ENCODE assay signal across 28 mouse cellular contexts in genomic region chr8:112557376-112557775, GRCm38 (mm10). TPM values are rescaled to one million over a fixed set of nuclear protein-coding genes. Genes with fewer than 3 reads are reported as not detected.
A peak's percentile ranks its signal among the peaks of the same experiment; 100 is the strongest.
DNase-seq lines count a peak whose midpoint lies in the region; ATAC-seq and TF ChIP-seq lines count a peak whose summit lies in the region.
"Had no signal": no experiment of that assay in that cellular context is flagged by ENCODE, and none has a peak within 500 bp of the region (broad histone marks: within the 10 kb centered on the region; RNA-seq: fewer than 3 reads in every experiment).

No protein-coding gene starts in this region.

- no peak overlapping the region for H3K27ac ChIP-seq in cerebellum, adult 2 months (ENCODE audit: insufficient read depth, low read length)
- H3K27ac ChIP-seq: embryonic facial prominence, embryonic 12.5 days; heart, embryonic 13.5 days; hindbrain, embryonic 15.5 days; kidney, embryonic 15.5 days; liver, embryonic 14.5 days; midbrain, embryonic 12.5 days; neural tube, embryonic 13.5 days had no signal

- ATAC-seq in cerebellum, adult (ENCODE audit: insufficient number of reproducible peaks, low FRiP score, low TSS enrichment) = peak; percentile 45; the same call in 1 of the 2 replicates
- ATAC-seq: activated CD4-positive, CD25-positive, alpha-beta regulatory T cell, adult 4 months; forebrain, postnatal 0 days had no signal

- WGBS in cerebellum, adult 2 months = 10% methylated on average over 4 of the region's 4 CpGs
- 27% methylated on average over 4 of the region's 4 CpGs for WGBS in lung, adult 2 months

- no peak for TF ChIP-seq POLR2A in cerebellum, adult 2 months (IDR thresholded peaks at IDR 0.05; ENCODE audit: borderline replicate concordance, insufficient read depth, low read length)
- no peak for TF ChIP-seq POLR2A in lung, adult 2 months (IDR thresholded peaks at IDR 0.05; ENCODE audit: borderline replicate concordance, extremely low read depth, low read depth, low read length)

- H3K27me3 ChIP-seq in cerebellum, adult 2 months (ENCODE audit: control insufficient read depth, insufficient read depth, low read length) = no peaks in the 10 kb centered on the region
- H3K27me3 ChIP-seq: CH12.LX; embryonic facial prominence, embryonic 12.5 days; heart, embryonic 13.5 days; hindbrain, embryonic 15.5 days; kidney, embryonic 15.5 days; midbrain, embryonic 12.5 days; neural tube, embryonic 13.5 days had no signal

- TF ChIP-seq CTCF in cerebellum, adult 2 months (IDR thresholded peaks at IDR 0.05; ENCODE audit: borderline replicate concordance, insufficient read depth, low read depth, low read length) = no peak
- no peak for TF ChIP-seq CTCF in lung, adult 2 months (IDR thresholded peaks at IDR 0.05; ENCODE audit: insufficient read depth, low read length)

- H3K4me1 ChIP-seq in cerebellum, adult 2 months (ENCODE audit: control insufficient read depth, insufficient read depth, low read length) = peaks cover 4% of the 10 kb centered on the region
- no peaks in the 10 kb centered on the region for H3K4me1 ChIP-seq in lung, adult 2 months (ENCODE audit: control insufficient read depth, insufficient read depth, low read length)
- H3K4me1 ChIP-seq: embryonic facial prominence, embryonic 12.5 days; heart, embryonic 13.5 days; hindbrain, embryonic 15.5 days; kidney, embryonic 15.5 days; midbrain, embryonic 12.5 days; neural tube, embryonic 13.5 days had no signal

- no peak overlapping the region for H3K4me3 ChIP-seq in cerebellum, adult 2 months (replicated peaks; ENCODE audit: insufficient read depth, low read depth, low read length)
- no peak overlapping the region for H3K4me3 ChIP-seq in lung, adult 2 months (replicated peaks; ENCODE audit: extremely low read depth, low read depth, low read length)
- H3K4me3 ChIP-seq: embryonic facial prominence, embryonic 12.5 days; heart, embryonic 13.5 days; hindbrain, embryonic 15.5 days; kidney, embryonic 15.5 days; midbrain, embryonic 12.5 days; neural tube, embryonic 13.5 days had no signal

- DNase-seq in cerebellum, adult 8-10 months = no peak
- DNase-seq in brain, adult 2 months (ENCODE audit: low read depth, low spot score) = peak; percentile 81
- peak; percentile 50 to 75 for DNase-seq in cerebellum, adult 2 months
- peak; percentile 48 to 61 for DNase-seq in cerebellum, postnatal 25 days
- no peak for DNase-seq in thymus, postnatal 14 days
- no peak for DNase-seq in lung, adult 2 months
- DNase-seq: adrenal gland, adult 2 months; adrenal gland, postnatal 36 days; embryo, embryonic 11 days; forebrain, postnatal 0 days; gastrocnemius, postnatal 10 days; heart, postnatal 10 days; kidney, adult 18-20 months; kidney, postnatal 4 days; layer of hippocampus, postnatal 36 days; liver; lung, embryonic 14.5 days; thymus, adult 2 months had no signal

RNA-seq across cellular contexts. Expression of gene Cntnap4, which starts 12.5 kb away (rescaled TPM):
- polyA plus RNA-seq in cerebellum, adult 2 months (2012; rRNA removed) = 29.7 and 30.0 TPM in 2 replicates
- not detected in 2 replicates for polyA plus RNA-seq in lung, adult 2 months (2012; rRNA removed)
- polyA plus RNA-seq: activated CD4-positive, CD25-positive, alpha-beta regulatory T cell, adult 4 months; adrenal gland, adult 2 months; heart, embryonic 13.5 days; lung, embryonic 14.5 days had no signal

Comparison
In these comparisons a context has a peak if more than half of its experiments do, and no peak if none do; other contexts are left out.
1. DNase-seq: peak in brain, adult 2 months (single experiment), cerebellum, adult 2 months (2 of 2) and cerebellum, postnatal 25 days (2 of 2); none in cerebellum, adult 8-10 months (single experiment), thymus, postnatal 14 days (single experiment) and lung, adult 2 months (single experiment).
2. RNA of gene Cntnap4, which starts 12.5 kb away (polyA plus RNA-seq): 29.7 to 30.0 TPM in cerebellum, adult 2 months; not detected in lung, adult 2 months; every median in the first group is over 10 times any median in the second.